Mouse (Mus musculus) T-helper 1 cell (primary cell): ENCODE results near the gene Them7.

Source experiments
- in situ Hi-C: fragments of 300-600 bp; cut with MboI, MseI; formaldehyde crosslinking; loops from one replicate; pipeline ENCODE4 v1.15.1; 2025; ENCODE audit warnings: high pct_unique_total_duplicates

Gene Them7

GRCm38 (mm10) chr2:105234278-105234677 is 10.2 kb downstream of the Them7 start:
- in situ Hi-C loops = loop anchor here (10.0 kb wide), 1 partner anchor 349 kb away; no protein-coding TSS in a partner anchor

- in situ Hi-C loops = loop anchor here (10.0 kb wide), 1 partner anchor 351 kb away; no protein-coding TSS in a partner anchor
Measured at GRCm38 (mm10) chr2:105235380-105236115, 11.4 kb downstream of the Them7 start.

GRCm38 (mm10) chr2:105237424-105237823 is 13.3 kb downstream of the Them7 start:
- in situ Hi-C loops = loop anchor here (10.0 kb wide), 1 partner anchor 353 kb away; no protein-coding TSS in a partner anchor

- in situ Hi-C loops = loop anchor here (10.0 kb wide), 1 partner anchor 353 kb away; no protein-coding TSS in a partner anchor
Measured at GRCm38 (mm10) chr2:105237841-105238240, 13.7 kb downstream of the Them7 start.

- in situ Hi-C loops = loop anchor here (10.0 kb wide), 1 partner anchor 354 kb away; no protein-coding TSS in a partner anchor
Measured at GRCm38 (mm10) chr2:105238775-105239174, 14.7 kb downstream of the Them7 start.

- in situ Hi-C loops = no loop called here
Measured at GRCm38 (mm10) chr2:105240631-105241030, 16.5 kb downstream of the Them7 start.

GRCm38 (mm10) chr2:105242940-105243339 is 18.8 kb downstream of the Them7 start:
- in situ Hi-C loops = no loop called here

GRCm38 (mm10) chr2:105244733-105245132 is 20.6 kb downstream of the Them7 start:
- in situ Hi-C loops = no loop called here

- in situ Hi-C loops = no loop called here
Measured at GRCm38 (mm10) chr2:105251978-105252377, 27.9 kb downstream of the Them7 start.

- in situ Hi-C loops = no loop called here
Measured at GRCm38 (mm10) chr2:105252824-105253223, 28.7 kb downstream of the Them7 start.

GRCm38 (mm10) chr2:105255457-105255856 is 31.3 kb downstream of the Them7 start:
- in situ Hi-C loops = no loop called here

- in situ Hi-C loops = no loop called here
Measured at GRCm38 (mm10) chr2:105256427-105257071, 32.4 kb downstream of the Them7 start.

GRCm38 (mm10) chr2:105257376-105257775 is 33.3 kb downstream of the Them7 start:
- in situ Hi-C loops = no loop called here

GRCm38 (mm10) chr2:105261335-105261734 is 37.2 kb downstream of the Them7 start:
- in situ Hi-C loops = no loop called here

GRCm38 (mm10) chr2:105263219-105263618 is 39.1 kb downstream of the Them7 start:
- in situ Hi-C loops = no loop called here

GRCm38 (mm10) chr2:105282407-105283077 is 58.4 kb downstream of the Them7 start:
- in situ Hi-C loops = no loop called here

GRCm38 (mm10) chr2:105283811-105284210 is 59.7 kb downstream of the Them7 start:
- in situ Hi-C loops = no loop called here

GRCm38 (mm10) chr2:105284855-105285254 is 60.7 kb downstream of the Them7 start:
- in situ Hi-C loops = no loop called here

GRCm38 (mm10) chr2:105295823-105296222 is 71.7 kb downstream of the Them7 start:
- in situ Hi-C loops = no loop called here

- in situ Hi-C loops = no loop called here
Measured at GRCm38 (mm10) chr2:105298888-105299287, 74.8 kb downstream of the Them7 start.

- in situ Hi-C loops = loop anchor here (25.0 kb wide), 1 partner anchor 911 kb away; no protein-coding TSS in a partner anchor
Measured at GRCm38 (mm10) chr2:105301082-105301481, 77.0 kb downstream of the Them7 start.

- in situ Hi-C loops = loop anchor here (25.0 kb wide), 1 partner anchor 911 kb away; no protein-coding TSS in a partner anchor
Measured at GRCm38 (mm10) chr2:105301531-105301930, 77.4 kb downstream of the Them7 start.
